Mouse (Mus musculus): Measurements from ENCODE around the gene Ctnna3. TPM values are rescaled to one million over a fixed set of nuclear protein-coding genes. Genes with fewer than 3 reads are reported as not detected.

The Ctnna3 gene
- polyA plus RNA-seq, 1 experiment, result 0.17 TPM

- Histone ChIP-seq H3ac (ENCODE audit: control insufficient read depth, insufficient read length) (no peak within 1 kb of the TSS), H3K27me3 (ENCODE audit: control insufficient read depth, insufficient read depth, insufficient read length) (no peaks in the 10 kb centered on the region), H3K79me2 (ENCODE audit: control insufficient read depth, insufficient read depth) (no peaks in the 10 kb centered on the region), H3K4me3 (no peak within 1 kb of the TSS), H3K36me3 (ENCODE audit: control insufficient read depth, insufficient read depth) (no peaks in the 10 kb centered on the region), H3K4me2 (ENCODE audit: low read depth) (peak within 1 kb of the TSS; percentile 76)
- no peak for TF ChIP-seq REST (IDR thresholded peaks at IDR 0.05; ENCODE audit: insufficient read depth, insufficient read length)
- peak in 1 of 3 experiments; percentile 2 for TF ChIP-seq MYOD1 (IDR thresholded peaks at IDR 0.05; ENCODE audit: control insufficient read depth in 1 of 3, insufficient read length in 2 of 3, low read depth in 2 of 3)
Measured at GRCm38 (mm10) chr10:64089680-64090460, 660.0 kb downstream of the Ctnna3 start, which contains the start of gene Lrrtm3. TSS of gene Lrrtm3 (minus strand) at chr10:64090277.

- TF ChIP-seq MAX (IDR thresholded peaks at IDR 0.05; ENCODE audit: low read depth), result no peak
- TF ChIP-seq POLR2AphosphoS2 (IDR thresholded peaks at IDR 0.05; ENCODE audit: insufficient read length, low read depth), result no peak
- TF ChIP-seq E2F4 (IDR thresholded peaks at IDR 0.05; ENCODE audit: insufficient read depth), result no peak
- TF ChIP-seq SRF (IDR thresholded peaks at IDR 0.05; ENCODE audit: control insufficient read depth, insufficient read length, low read depth), result no peak
- TF ChIP-seq USF1 (IDR thresholded peaks at IDR 0.05; ENCODE audit: low read depth), result no peak
- no peak for TF ChIP-seq TCF3 (IDR thresholded peaks at IDR 0.05; ENCODE audit: insufficient read length, low read depth)
- TF ChIP-seq MYOG (IDR thresholded peaks at IDR 0.05; ENCODE audit: control insufficient read depth in 1 of 3, insufficient read depth in 1 of 3, insufficient read length in 2 of 3, low read depth in 2 of 3), result no peak
- no peak for TF ChIP-seq TCF12 (IDR thresholded peaks at IDR 0.05; ENCODE audit: insufficient read depth, poor library complexity, severe bottlenecking)
- no peak for TF ChIP-seq MYOD1 (IDR thresholded peaks at IDR 0.05; ENCODE audit: control insufficient read depth in 1 of 3, insufficient read length in 2 of 3, low read depth in 2 of 3)
- no peak for TF ChIP-seq REST (IDR thresholded peaks at IDR 0.05; ENCODE audit: insufficient read depth, insufficient read length)
- TF ChIP-seq POLR2A (IDR thresholded peaks at IDR 0.05; ENCODE audit: insufficient read length, low read depth), result no peak
- TF ChIP-seq CEBPB (IDR thresholded peaks at IDR 0.05; ENCODE audit: insufficient read depth, poor library complexity, severe bottlenecking), result no peak
- no peaks in the 10 kb centered on the region for H3K36me3 ChIP-seq (ENCODE audit: control insufficient read depth, insufficient read depth)
- no peaks in the 10 kb centered on the region for H3K27me3 ChIP-seq (ENCODE audit: control insufficient read depth, insufficient read depth, insufficient read length)
- H3ac ChIP-seq (ENCODE audit: control insufficient read depth, insufficient read length), result no peak overlapping the region
- no peak overlapping the region for H3K4me2 ChIP-seq (ENCODE audit: low read depth)
- no peak overlapping the region for H3K4me3 ChIP-seq
- no peaks in the 10 kb centered on the region for H3K79me2 ChIP-seq (ENCODE audit: control insufficient read depth, insufficient read depth)
Measured at GRCm38 (mm10) chr10:64096532-64096931, 666.6 kb downstream of the Ctnna3 start.

GRCm38 (mm10) chr10:64115246-64115645 lies 685.3 kb downstream of the Ctnna3 start:
- Histone ChIP-seq H3K27me3 (ENCODE audit: control insufficient read depth, insufficient read depth, insufficient read length) (no peaks in the 10 kb centered on the region), H3K4me2 (ENCODE audit: low read depth) (no peak overlapping the region), H3K79me2 (ENCODE audit: control insufficient read depth, insufficient read depth) (no peaks in the 10 kb centered on the region), H3K36me3 (ENCODE audit: control insufficient read depth, insufficient read depth) (no peaks in the 10 kb centered on the region), H3K4me3 (no peak overlapping the region), H3ac (ENCODE audit: control insufficient read depth, insufficient read length) (no peak overlapping the region)
- TF ChIP-seq SRF (IDR thresholded peaks at IDR 0.05; ENCODE audit: control insufficient read depth, insufficient read length, low read depth) (no peak), POLR2AphosphoS2 (IDR thresholded peaks at IDR 0.05; ENCODE audit: insufficient read length, low read depth) (no peak), USF1 (IDR thresholded peaks at IDR 0.05; ENCODE audit: low read depth) (no peak), TCF12 (IDR thresholded peaks at IDR 0.05; ENCODE audit: insufficient read depth, poor library complexity, severe bottlenecking) (no peak), E2F4 (IDR thresholded peaks at IDR 0.05; ENCODE audit: insufficient read depth) (no peak), MYOG (IDR thresholded peaks at IDR 0.05; ENCODE audit: control insufficient read depth in 1 of 3, insufficient read depth in 1 of 3, insufficient read length in 2 of 3, low read depth in 2 of 3) (no peak), TCF3 (IDR thresholded peaks at IDR 0.05; ENCODE audit: insufficient read length, low read depth) (no peak), POLR2A (IDR thresholded peaks at IDR 0.05; ENCODE audit: insufficient read length, low read depth) (no peak), REST (IDR thresholded peaks at IDR 0.05; ENCODE audit: insufficient read depth, insufficient read length) (no peak), MAX (IDR thresholded peaks at IDR 0.05; ENCODE audit: low read depth) (no peak), CEBPB (IDR thresholded peaks at IDR 0.05; ENCODE audit: insufficient read depth, poor library complexity, severe bottlenecking) (no peak), MYOD1 (IDR thresholded peaks at IDR 0.05; ENCODE audit: control insufficient read depth in 1 of 3, insufficient read length in 2 of 3, low read depth in 2 of 3) (no peak)

GRCm38 (mm10) chr10:64118833-64119232 lies 688.9 kb downstream of the Ctnna3 start:
- TF ChIP-seq POLR2AphosphoS2 (IDR thresholded peaks at IDR 0.05; ENCODE audit: insufficient read length, low read depth) (no peak), TCF12 (IDR thresholded peaks at IDR 0.05; ENCODE audit: insufficient read depth, poor library complexity, severe bottlenecking) (no peak), MYOD1 (IDR thresholded peaks at IDR 0.05; ENCODE audit: control insufficient read depth in 1 of 3, insufficient read length in 2 of 3, low read depth in 2 of 3) (no peak), CEBPB (IDR thresholded peaks at IDR 0.05; ENCODE audit: insufficient read depth, poor library complexity, severe bottlenecking) (no peak), POLR2A (IDR thresholded peaks at IDR 0.05; ENCODE audit: insufficient read length, low read depth) (no peak), MAX (IDR thresholded peaks at IDR 0.05; ENCODE audit: low read depth) (no peak), USF1 (IDR thresholded peaks at IDR 0.05; ENCODE audit: low read depth) (no peak), SRF (IDR thresholded peaks at IDR 0.05; ENCODE audit: control insufficient read depth, insufficient read length, low read depth) (no peak), REST (IDR thresholded peaks at IDR 0.05; ENCODE audit: insufficient read depth, insufficient read length) (no peak), TCF3 (IDR thresholded peaks at IDR 0.05; ENCODE audit: insufficient read length, low read depth) (no peak), MYOG (IDR thresholded peaks at IDR 0.05; ENCODE audit: control insufficient read depth in 1 of 3, insufficient read depth in 1 of 3, insufficient read length in 2 of 3, low read depth in 2 of 3) (no peak), E2F4 (IDR thresholded peaks at IDR 0.05; ENCODE audit: insufficient read depth) (no peak)
- H3K4me3 ChIP-seq, result no peak overlapping the region
- no peak overlapping the region for H3K4me2 ChIP-seq (ENCODE audit: low read depth)
- no peaks in the 10 kb centered on the region for H3K36me3 ChIP-seq (ENCODE audit: control insufficient read depth, insufficient read depth)
- H3K27me3 ChIP-seq (ENCODE audit: control insufficient read depth, insufficient read depth, insufficient read length), result no peaks in the 10 kb centered on the region
- no peak overlapping the region for H3ac ChIP-seq (ENCODE audit: control insufficient read depth, insufficient read length)
- no peaks in the 10 kb centered on the region for H3K79me2 ChIP-seq (ENCODE audit: control insufficient read depth, insufficient read depth)

Measured in myocyte (in vitro differentiated cells).